Mouse (Mus musculus): Measurements from ENCODE around the gene Eya4. TPM values are rescaled to one million over a fixed set of nuclear protein-coding genes. Genes with fewer than 3 reads are reported as not detected.

Gene Eya4
- total and polyA plus RNA-seq, 3 experiments = 0.24 to 0.46 TPM; not detected in 1

GRCm38 (mm10) chr10:23363866-23364265, 13.3 kb upstream of the Eya4 start:
- Histone ChIP-seq H3K9me3 (replicated peaks; ENCODE audit: insufficient read depth, low read length) (no peaks in the 10 kb centered on the region), H3K4me3 (ENCODE audit: control insufficient read depth in 1 of 2, insufficient read depth in 1 of 2, low read depth in 2 of 2, low read length in 2 of 2) (no peak overlapping the region), H3K27me3 (ENCODE audit: control insufficient read depth in 1 of 2, insufficient read depth in 2 of 2, low read length in 2 of 2) (no peaks in the 10 kb centered on the region), H3K79me2 (ENCODE audit: control insufficient read depth, insufficient read depth, low read length, poor library complexity) (no peaks in the 10 kb centered on the region), H3K36me3 (ENCODE audit: control insufficient read depth in 1 of 2, insufficient read depth in 2 of 2, low read length in 2 of 2) (no peaks in the 10 kb centered on the region), H3K9ac (ENCODE audit: control insufficient read depth, low read depth, low read length, poor library complexity, severe bottlenecking) (no peak overlapping the region), H3K4me1 (ENCODE audit: control insufficient read depth in 1 of 2, insufficient read depth in 2 of 2, low read length in 2 of 2) (no peaks in the 10 kb centered on the region), H3K27ac (ENCODE audit: control insufficient read depth, low read depth, low read length) (no peak overlapping the region)
- TF ChIP-seq SMC3 (IDR thresholded peaks at IDR 0.05; ENCODE audit: low read depth, low read length) (no peak), MAFK (IDR thresholded peaks at IDR 0.05; ENCODE audit: borderline replicate concordance, low read depth, low read length) (no peak), JUND (IDR thresholded peaks at IDR 0.05; ENCODE audit: low read depth, low read length) (no peak), ELF1 (IDR thresholded peaks at IDR 0.05; ENCODE audit: low read depth, low read length) (no peak), CTCF (IDR thresholded peaks at IDR 0.05 in 2 of 3, conservative IDR thresholded peaks at IDR 0.05 in 1 of 3; ENCODE audit: control insufficient read depth in 1 of 3, insufficient read depth in 1 of 3, low read depth in 2 of 3, low read length in 3 of 3, poor library complexity in 1 of 3, severe bottlenecking in 1 of 3) (no peak)
- no peak for DNase-seq (ENCODE audit: low read depth, low spot score)

- Histone ChIP-seq H3K4me3 (ENCODE audit: control insufficient read depth in 1 of 2, insufficient read depth in 1 of 2, low read depth in 2 of 2, low read length in 2 of 2) (no peak overlapping the region), H3K36me3 (ENCODE audit: control insufficient read depth in 1 of 2, insufficient read depth in 2 of 2, low read length in 2 of 2) (no peaks in the 10 kb centered on the region), H3K9ac (ENCODE audit: control insufficient read depth, low read depth, low read length, poor library complexity, severe bottlenecking) (no peak overlapping the region), H3K4me1 (ENCODE audit: control insufficient read depth in 1 of 2, insufficient read depth in 2 of 2, low read length in 2 of 2) (no peaks in the 10 kb centered on the region), H3K9me3 (replicated peaks; ENCODE audit: insufficient read depth, low read length) (no peaks in the 10 kb centered on the region), H3K27ac (ENCODE audit: control insufficient read depth, low read depth, low read length) (no peak overlapping the region), H3K79me2 (ENCODE audit: control insufficient read depth, insufficient read depth, low read length, poor library complexity) (no peaks in the 10 kb centered on the region), H3K27me3 (ENCODE audit: control insufficient read depth in 1 of 2, insufficient read depth in 2 of 2, low read length in 2 of 2) (no peaks in the 10 kb centered on the region; a peak in 1 of 4 replicates)
- DNase-seq (ENCODE audit: low read depth, low spot score) = no peak
- no peak for TF ChIP-seq ZKSCAN1 (IDR thresholded peaks at IDR 0.05; ENCODE audit: low read depth, low read length)
- TF ChIP-seq NELFE (IDR thresholded peaks at IDR 0.05; ENCODE audit: low read depth, low read length) = no peak
- no peak for TF ChIP-seq HCFC1 (IDR thresholded peaks at IDR 0.05; ENCODE audit: low read depth, low read length)
- TF ChIP-seq CTCF (IDR thresholded peaks at IDR 0.05 in 2 of 3, conservative IDR thresholded peaks at IDR 0.05 in 1 of 3; ENCODE audit: control insufficient read depth in 1 of 3, insufficient read depth in 1 of 3, low read depth in 2 of 3, low read length in 3 of 3, poor library complexity in 1 of 3, severe bottlenecking in 1 of 3) = no peak
- TF ChIP-seq KAT2A (conservative IDR thresholded peaks at IDR 0.05; ENCODE audit: low read depth, low read length) = no peak
- no peak for TF ChIP-seq MAZ (IDR thresholded peaks at IDR 0.05; ENCODE audit: low read depth, low read length)
- no peak for TF ChIP-seq SMC3 (IDR thresholded peaks at IDR 0.05; ENCODE audit: low read depth, low read length)
- no peak for TF ChIP-seq NRF1 (IDR thresholded peaks at IDR 0.05; ENCODE audit: insufficient read depth, low read depth, low read length, poor library complexity, severe bottlenecking)
- TF ChIP-seq ETS1 (IDR thresholded peaks at IDR 0.05; ENCODE audit: low read depth, low read length) = no peak
These were observed 1.1 kb downstream of the Eya4 start for GRCm38 (mm10) chr10:23349392-23350010.

GRCm38 (mm10) chr10:23348893-23349391, 1.6 kb downstream of the Eya4 start:
- Histone ChIP-seq H3K4me1 (ENCODE audit: control insufficient read depth in 1 of 2, insufficient read depth in 2 of 2, low read length in 2 of 2) (no peaks in the 10 kb centered on the region), H3K36me3 (ENCODE audit: control insufficient read depth in 1 of 2, insufficient read depth in 2 of 2, low read length in 2 of 2) (no peaks in the 10 kb centered on the region), H3K4me3 (ENCODE audit: control insufficient read depth in 1 of 2, insufficient read depth in 1 of 2, low read depth in 2 of 2, low read length in 2 of 2) (no peak overlapping the region), H3K27ac (ENCODE audit: control insufficient read depth, low read depth, low read length) (no peak overlapping the region), H3K79me2 (ENCODE audit: control insufficient read depth, insufficient read depth, low read length, poor library complexity) (no peaks in the 10 kb centered on the region), H3K27me3 (ENCODE audit: control insufficient read depth in 1 of 2, insufficient read depth in 2 of 2, low read length in 2 of 2) (no peaks in the 10 kb centered on the region; a peak in 1 of 4 replicates), H3K9ac (ENCODE audit: control insufficient read depth, low read depth, low read length, poor library complexity, severe bottlenecking) (no peak overlapping the region), H3K9me3 (replicated peaks; ENCODE audit: insufficient read depth, low read length) (no peaks in the 10 kb centered on the region)
- no peak for TF ChIP-seq CHD1 (IDR thresholded peaks at IDR 0.05; ENCODE audit: low read depth, low read length)
- no peak for TF ChIP-seq TBP (IDR thresholded peaks at IDR 0.05; ENCODE audit: low read depth, low read length)
- no peak for TF ChIP-seq EP300 (IDR thresholded peaks at IDR 0.05; ENCODE audit: low read depth in 1 of 2, low read length in 2 of 2)
- TF ChIP-seq SMC3 (IDR thresholded peaks at IDR 0.05; ENCODE audit: low read depth, low read length) = no peak
- TF ChIP-seq MAFK (IDR thresholded peaks at IDR 0.05; ENCODE audit: borderline replicate concordance, low read depth, low read length) = no peak
- no peak for TF ChIP-seq ZMIZ1 (IDR thresholded peaks at IDR 0.05; ENCODE audit: low read depth, low read length)
- TF ChIP-seq MYC (IDR thresholded peaks at IDR 0.05; ENCODE audit: low read depth, low read length) = no peak
- TF ChIP-seq MAX (IDR thresholded peaks at IDR 0.05; ENCODE audit: low read length) = no peak
- no peak for TF ChIP-seq RAD21 (IDR thresholded peaks at IDR 0.05; ENCODE audit: low read depth, low read length)
- no peak for TF ChIP-seq TCF12 (IDR thresholded peaks at IDR 0.05; ENCODE audit: low read depth, low read length)
- TF ChIP-seq ELF1 (IDR thresholded peaks at IDR 0.05; ENCODE audit: low read depth, low read length) = no peak
- TF ChIP-seq HCFC1 (IDR thresholded peaks at IDR 0.05; ENCODE audit: low read depth, low read length) = no peak
- no peak for TF ChIP-seq CTCF (IDR thresholded peaks at IDR 0.05 in 2 of 3, conservative IDR thresholded peaks at IDR 0.05 in 1 of 3; ENCODE audit: control insufficient read depth in 1 of 3, insufficient read depth in 1 of 3, low read depth in 2 of 3, low read length in 3 of 3, poor library complexity in 1 of 3, severe bottlenecking in 1 of 3)
- no peak for TF ChIP-seq TAL1 (IDR thresholded peaks at IDR 0.05; ENCODE audit: low read length)
- no peak for DNase-seq (ENCODE audit: low read depth, low spot score)
